Mouse (Mus musculus) embryo, embryonic 11.5 days (tissue): ENCODE measurements around the gene Plekhg5.

Experiments
- DNase-seq: peaks from one replicate; pipeline ENCODE4 v3.0.0-alpha.2; 2012; ENCODE audit warnings: low read depth, low spot score

The Plekhg5 gene

DNA sequence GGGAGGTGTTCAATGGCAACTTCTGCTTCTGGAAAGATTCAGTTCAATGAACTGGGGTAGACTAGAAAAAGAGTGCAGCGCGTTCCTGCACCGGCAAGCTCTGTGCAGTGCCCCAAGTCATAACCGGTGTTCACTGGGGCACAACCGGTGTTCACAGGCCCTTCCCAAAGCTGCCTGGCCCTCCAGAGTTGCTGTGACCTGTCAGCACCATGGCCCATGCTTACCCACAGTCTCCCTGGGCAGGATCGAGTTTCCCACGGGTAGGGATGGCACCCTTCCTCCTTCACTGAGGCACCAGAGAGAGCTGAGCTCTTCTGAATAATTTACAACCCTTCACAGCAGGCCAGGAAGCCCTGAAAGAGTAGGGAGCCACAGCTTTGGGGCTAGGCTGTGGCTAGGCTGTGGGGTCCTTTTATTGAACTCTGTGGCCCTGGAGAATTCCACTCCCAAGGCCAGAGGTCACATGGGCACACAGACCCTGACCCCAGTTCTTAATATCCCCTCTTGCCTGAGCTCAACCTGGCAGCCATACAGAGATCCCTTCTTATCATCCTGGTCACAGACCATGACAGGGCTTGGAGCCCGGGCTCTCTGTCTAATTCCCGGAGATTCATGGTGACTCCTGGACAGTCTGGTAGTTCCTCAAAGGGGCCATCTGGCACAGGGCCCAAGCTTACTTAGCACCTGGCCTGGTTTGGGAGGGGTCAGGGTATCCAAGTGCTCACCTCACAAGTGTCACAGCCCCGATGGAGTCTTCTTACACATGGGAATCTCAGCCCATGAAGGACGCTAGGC is 73.9 kb downstream of the Plekhg5 start:
- DNase-seq: no peak

DNA sequence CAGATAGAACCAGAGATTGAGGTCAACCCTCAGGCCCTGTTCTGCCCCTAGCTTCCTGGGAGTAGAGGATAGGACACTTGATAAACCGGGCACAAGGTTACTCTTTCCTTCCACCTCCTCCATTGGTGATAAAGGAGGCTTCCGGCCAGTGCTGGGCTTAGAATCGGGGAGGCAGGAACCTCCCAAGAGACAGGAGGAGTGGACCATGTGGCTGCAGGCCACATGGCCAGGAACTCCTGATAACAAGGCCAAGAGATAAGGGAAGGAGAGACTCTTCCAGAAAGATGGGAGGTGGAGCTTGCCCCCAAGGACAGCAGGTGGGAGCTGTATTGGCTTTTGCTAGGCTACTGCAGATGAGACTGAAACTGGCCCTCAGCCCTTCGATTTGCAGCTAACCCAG is 78.2 kb downstream of the Plekhg5 start:
- no peak for DNase-seq

DNA sequence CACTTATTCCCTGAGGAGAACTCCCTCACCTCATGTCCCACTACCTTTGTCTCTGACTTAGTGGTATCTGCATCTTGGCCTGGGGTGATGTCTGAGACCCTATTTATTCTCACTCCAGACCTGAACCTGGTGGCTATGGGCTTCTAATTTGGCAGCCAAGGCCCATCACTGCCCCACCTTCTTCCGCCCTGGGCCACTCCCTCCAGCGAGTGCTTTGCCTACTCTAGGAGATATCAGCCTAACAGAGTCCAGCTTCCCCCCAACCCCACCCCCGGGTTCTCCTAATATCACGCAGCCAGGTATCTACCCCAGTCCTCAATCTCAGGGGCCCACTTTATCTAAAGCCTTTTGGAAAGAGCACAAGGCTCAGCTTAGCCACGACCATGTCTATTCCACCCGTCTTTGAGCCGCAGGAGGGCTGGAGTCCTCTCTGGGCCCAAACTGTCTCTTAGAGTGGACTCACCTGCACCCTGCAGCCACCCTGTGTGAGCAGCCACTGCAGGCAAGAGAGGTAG is 79.2 kb downstream of the Plekhg5 start:
- DNase-seq: no peak

DNA sequence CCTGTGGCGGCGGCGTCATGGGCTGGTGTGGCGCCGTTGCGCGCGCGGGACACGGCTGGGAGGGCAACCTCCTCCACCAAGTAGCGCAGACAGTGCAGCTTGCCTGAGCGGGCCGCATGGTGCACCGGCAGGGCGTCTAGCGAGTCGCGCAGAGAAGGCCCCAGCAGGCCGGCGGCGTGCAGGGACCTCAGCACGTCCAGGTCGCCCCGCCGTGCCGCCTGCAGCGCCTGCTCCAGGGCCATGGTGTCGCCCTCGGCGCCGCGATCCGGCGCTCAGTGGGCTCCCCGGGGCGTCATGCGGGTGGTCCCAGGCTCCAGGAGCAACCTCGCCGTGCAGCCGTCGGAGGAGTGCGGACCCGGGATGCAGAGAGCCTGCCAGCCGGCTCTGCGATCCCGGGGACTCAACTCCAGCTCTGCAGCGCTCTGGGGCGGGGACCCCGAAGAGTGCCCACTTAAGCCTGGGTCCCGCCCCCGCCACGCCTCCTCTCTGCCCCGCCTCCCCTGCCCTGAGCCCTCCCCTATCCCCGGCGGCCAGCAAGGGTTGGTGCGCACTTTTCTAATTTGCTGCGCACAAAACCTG is 79.8 kb downstream of the Plekhg5 start, which contains the start of gene Espn:
Gene Espn (minus strand): TSS at position 406 of the 579 bp plus-strand sequence.
- no peak for DNase-seq

DNA sequence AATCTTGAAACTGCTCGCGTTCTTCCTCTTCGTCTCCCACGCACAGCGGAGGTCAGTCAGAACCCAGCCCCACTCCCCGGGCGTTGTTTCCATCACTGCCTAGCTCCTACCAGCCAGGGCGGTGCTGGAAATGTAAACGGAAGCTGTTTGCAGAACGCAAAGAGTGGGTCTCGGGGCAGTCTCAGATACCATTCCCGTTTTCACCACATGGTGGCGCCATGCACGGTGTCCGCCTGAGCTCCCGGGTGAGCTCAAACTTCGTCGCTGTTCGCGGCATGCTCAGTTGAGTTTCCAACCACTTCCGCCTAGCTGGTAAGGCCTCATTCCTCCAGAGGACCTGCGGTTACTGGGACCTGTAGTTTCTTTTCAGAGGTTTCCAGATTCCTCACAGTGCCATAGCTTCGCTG is 81.5 kb downstream of the Plekhg5 start:
- DNase-seq: no peak

DNA sequence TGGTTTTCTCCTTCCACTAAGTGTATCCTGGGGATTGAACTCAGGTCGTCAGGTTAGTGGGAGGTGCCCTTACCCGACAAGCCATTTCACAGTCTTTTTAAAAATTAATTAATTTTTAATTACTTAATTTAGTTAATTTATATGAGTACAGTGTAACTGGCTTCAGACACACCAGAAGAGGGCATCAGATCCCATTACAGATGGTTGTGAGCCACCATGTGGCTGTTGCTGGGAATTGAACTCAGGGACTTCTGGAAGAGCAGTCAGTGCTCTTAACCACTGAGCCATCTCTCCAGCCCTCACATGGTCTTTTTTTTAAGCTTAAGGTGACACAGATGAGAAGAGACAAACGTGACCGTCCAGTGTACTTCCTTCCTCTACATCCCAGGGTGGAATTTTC is 82.7 kb downstream of the Plekhg5 start:
- DNase-seq: no peak

DNA sequence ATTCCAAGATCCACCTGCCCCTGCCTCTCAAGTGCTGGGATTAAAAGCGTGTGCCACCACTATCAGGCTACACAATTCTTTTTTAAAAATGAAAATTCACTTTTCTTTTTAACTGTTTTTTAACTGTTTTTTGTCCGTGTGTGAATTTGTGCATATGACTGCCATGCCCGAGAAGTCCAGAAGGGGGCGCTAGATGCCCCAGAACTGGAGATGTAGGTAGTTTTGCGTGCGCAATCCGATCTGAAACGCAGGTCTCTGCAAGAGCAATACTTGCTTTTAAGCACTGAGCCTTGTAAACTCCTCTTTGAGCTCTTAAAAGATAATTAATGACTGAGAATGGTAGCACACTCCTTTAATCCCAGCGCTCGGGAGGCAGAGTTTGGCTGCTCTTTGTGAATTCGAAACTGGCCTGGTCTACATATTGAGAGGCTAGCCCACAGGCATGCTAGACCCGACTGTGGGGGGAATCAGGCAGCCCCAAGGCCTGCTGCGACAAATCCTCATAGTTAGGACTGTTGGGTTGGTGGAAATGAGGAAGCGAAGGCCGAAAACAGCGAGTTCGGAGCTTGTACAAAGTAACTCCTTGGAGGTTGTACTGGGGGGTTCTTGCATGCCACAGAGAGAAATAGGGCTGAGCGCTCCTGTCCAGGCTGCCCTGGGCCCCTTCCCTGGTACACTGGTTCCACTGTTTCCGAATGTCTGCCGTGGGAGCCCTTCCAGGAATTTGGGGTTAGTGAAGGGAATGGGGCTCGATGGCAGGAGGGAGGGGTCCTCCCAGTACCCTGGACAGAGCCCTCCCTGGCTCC is 85.7 kb downstream of the Plekhg5 start:
- no peak for DNase-seq

DNA sequence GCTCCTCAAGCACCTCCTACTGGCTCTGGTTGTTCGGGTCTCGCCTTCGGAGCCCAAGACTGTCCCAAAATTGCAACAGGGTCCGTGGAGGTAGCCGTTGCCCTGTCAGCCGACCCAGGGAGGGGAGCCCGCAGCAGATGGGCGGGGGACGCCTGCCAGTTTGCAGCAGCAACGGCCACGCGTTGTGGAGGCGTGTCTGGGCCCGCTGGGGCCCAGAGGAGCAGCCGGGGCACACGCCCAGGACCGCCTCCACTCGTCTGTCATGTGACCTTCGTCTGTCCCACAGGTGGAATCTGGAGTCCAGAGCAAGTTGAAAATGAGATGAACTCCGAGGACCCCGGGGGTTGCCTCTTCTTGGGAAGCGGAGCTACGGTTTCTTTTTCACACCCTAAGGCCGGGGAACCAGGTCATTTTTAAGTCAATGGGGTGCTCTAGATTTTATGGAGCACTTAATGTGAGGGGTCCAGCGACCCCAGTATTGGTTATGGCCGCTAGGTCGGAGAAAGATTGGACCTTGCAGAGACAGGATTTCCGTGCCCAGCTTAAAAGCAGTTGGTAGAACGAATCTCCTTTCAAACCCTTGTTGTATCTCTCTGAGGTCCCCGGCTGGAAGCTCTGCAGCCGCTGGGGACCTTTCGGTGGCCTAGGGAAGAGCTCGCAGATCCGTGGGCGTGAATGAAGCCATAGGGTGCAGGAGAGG is 86.4 kb downstream of the Plekhg5 start, which contains the start of gene Hes2:
Gene Hes2 (plus strand): TSS at position 283 of the 700 bp plus-strand sequence.
- no peak for DNase-seq

DNA sequence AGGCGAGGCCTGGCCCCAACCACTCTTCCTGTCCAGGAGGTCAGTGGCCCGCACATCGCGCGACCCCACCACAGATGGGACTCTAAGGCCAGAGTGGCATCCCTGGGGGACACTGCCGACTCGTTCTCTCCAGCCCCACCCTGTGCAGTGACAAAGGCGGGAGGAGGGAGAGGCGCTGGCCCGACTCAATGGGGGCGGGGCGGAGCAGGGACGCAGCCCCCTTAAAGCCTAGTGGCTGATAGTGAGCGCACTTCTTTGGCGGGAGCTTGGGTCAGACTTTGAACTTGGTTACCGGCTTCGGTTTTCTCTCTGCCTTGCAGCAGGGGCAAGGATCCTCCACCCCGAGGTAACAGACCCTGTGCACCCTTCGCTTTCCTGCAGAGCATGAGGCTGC is 87.0 kb downstream of the Plekhg5 start:
- no peak for DNase-seq

DNA sequence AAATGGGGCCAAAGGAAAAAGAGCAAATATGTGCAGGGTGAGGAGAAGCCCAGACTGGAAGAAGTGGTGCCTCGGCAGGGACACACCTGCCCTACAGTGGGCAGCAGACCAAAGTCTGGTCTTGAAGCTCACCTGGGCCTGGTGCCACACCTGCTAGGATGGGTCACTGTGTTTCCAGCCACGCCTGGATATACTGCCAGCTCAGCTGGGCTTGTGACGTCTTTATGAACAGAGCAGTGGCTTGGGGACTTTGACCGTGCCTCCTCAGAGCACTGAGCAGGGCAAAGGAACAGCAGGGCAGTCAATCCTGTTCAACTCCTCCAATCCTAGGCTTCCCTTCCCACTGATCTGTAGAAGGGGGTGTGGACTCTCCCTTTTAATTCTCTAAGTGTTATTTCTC is 88.5 kb downstream of the Plekhg5 start:
- no peak for DNase-seq

DNA sequence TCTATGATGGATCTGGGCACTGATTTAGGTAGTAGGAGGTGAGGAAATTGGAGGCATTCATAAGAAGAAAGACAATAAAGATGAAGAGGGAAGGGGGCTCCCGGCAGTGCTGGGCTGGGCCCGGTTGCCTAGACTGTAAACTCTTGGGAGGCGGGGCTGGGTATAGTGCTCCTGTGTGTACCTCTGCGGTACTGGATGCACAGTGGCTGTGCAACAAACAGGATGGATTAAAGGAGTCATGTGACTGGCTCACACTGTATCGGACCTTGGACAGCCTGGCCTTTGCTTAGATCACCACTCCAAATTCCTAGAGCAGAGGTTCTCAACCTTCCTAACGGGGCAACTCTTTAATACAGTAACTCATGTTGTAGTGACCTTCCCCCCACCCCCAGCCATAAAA is 89.3 kb downstream of the Plekhg5 start:
- no peak for DNase-seq

DNA sequence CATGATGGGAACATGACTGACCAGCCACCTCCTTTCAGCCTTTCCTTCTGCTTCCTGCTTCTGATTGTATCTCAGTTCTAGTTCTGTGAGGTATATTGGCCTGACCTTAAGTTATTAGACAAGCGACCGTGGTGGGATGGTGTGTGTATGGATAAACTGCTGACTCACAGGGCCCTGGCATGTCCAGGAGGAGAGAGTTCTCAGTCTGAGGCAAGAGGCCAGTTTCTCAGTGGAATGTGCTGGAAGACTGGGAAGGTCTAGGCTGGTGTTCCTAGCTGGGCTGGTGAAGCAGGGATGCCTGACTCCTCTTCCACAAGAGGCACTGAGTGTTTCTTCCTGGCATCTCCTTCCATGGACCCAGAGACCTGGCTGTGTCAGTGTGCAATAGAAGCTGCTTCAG is 90.5 kb downstream of the Plekhg5 start:
- no peak for DNase-seq
